Mouse (Mus musculus): ENCODE data around the gene Zfp967.
"Not testable (repeated sequence)": the region's sequence is repeated elsewhere in the genome, so short reads cannot be mapped to it uniquely, and the experiment has no call there.

Gene Zfp967

DNA sequence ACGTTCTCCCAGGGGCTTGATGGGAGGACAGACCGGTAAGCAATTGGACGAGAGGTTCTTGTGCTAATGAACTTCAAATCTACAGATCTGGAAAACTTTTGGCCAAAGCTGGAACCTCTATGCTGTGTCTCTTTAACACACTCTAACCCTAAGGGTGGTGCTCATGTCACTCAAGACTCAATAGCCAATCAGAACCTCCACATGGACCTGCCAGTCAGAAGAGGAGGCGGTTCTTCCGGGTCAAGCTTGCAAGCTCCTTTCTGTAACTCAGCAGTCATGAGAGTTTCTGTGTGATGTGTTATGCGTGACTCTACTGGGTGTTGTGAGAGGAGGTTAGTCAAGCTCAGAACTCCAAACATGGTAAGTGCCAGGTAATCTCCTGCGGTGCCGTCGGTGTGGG is at the start of gene Zfp967:
Gene Zfp967, plus strand, starts transcription at position 301 of the 400 bp plus-strand sequence.
- DNase-seq (ENCODE audit: low spot score in 2 of 2) = not testable (repeated sequence)

DNA sequence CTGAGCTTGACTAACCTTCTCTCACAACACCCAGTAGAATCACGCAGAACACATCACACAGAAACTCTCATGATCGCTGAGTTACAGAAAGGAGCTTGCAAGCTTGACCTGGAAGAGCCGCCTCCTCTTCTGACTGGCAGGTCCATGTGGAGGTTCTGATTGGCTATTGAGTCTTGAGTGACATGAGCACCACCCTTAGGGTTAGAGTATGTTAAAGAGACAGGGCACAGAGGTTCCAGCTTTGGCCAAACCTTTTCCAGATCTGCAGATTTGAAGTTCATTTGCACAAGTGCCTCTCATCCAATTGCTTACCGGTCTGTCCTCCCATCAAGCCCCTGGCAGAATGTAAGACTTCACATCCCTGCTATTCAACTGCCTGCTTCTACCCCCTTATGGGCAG is 34.2 kb upstream of the Zfp967 start, which contains the start of gene Gm14434:
Gene Gm14434, minus strand, starts transcription at position 101 of the 400 bp plus-strand sequence.
- not testable (repeated sequence) for DNase-seq (ENCODE audit: low spot score in 2 of 2)

All from left cerebral cortex, adult 9 months (tissue).